Mouse (Mus musculus): ENCODE data around the gene Arhgef2. TPM values are rescaled to one million over a fixed set of nuclear protein-coding genes. Genes with fewer than 3 reads are reported as not detected.

The Arhgef2 gene
- polyA plus RNA-seq, 1 experiment from 2014 or later, result 134 TPM

GRCm38 (mm10) chr3:88578498-88579424, 27.0 kb upstream of the Arhgef2 start:
- ATAC-seq (ENCODE audit: low FRiP score, low TSS enrichment) (no peak), DNase-seq (no peak)
- 49% methylated on average over 8 of the region's 8 CpGs for WGBS
- no peaks in the 10 kb centered on the region for H3K9me3 ChIP-seq (ENCODE audit: control insufficient read depth, low read length)
- H3K4me3 ChIP-seq (replicated peaks; ENCODE audit: low read depth, low read length), result peak overlapping the region; percentile 83
- H3K4me1 ChIP-seq (ENCODE audit: control insufficient read depth, insufficient read depth, low read length), result peaks cover 6% of the 10 kb centered on the region; the same call in 1 of the 2 replicates
- H3K27ac ChIP-seq (replicated peaks; ENCODE audit: low read depth, low read length), result no peak overlapping the region
- H3K36me3 ChIP-seq (ENCODE audit: control insufficient read depth, insufficient read depth, low read length), result peaks cover 25% of the 10 kb centered on the region
- H3K9ac ChIP-seq (replicated peaks; ENCODE audit: low read length), result no peak overlapping the region
- no peaks in the 10 kb centered on the region for H3K27me3 ChIP-seq (ENCODE audit: control insufficient read depth, insufficient read depth, low read length)
- peak overlapping the region; percentile 91 for H3K4me2 ChIP-seq (ENCODE audit: low read length)

- no peak overlapping the region; the same call in 1 of the 2 replicates for H3K27ac ChIP-seq (replicated peaks; ENCODE audit: low read depth, low read length)
- peak overlapping the region; percentile 83 for H3K4me3 ChIP-seq (replicated peaks; ENCODE audit: low read depth, low read length)
These were observed 26.2 kb upstream of the Arhgef2 start for GRCm38 (mm10) chr3:88579454-88580117.

GRCm38 (mm10) chr3:88585769-88586168, 20.0 kb upstream of the Arhgef2 start:
- DNase-seq, result no peak
- Histone ChIP-seq H3K4me3 (replicated peaks; ENCODE audit: low read depth, low read length) (no peak overlapping the region), H3K27ac (replicated peaks; ENCODE audit: low read depth, low read length) (no peak overlapping the region), H3K4me2 (ENCODE audit: low read length) (no peak overlapping the region), H3K36me3 (ENCODE audit: control insufficient read depth, insufficient read depth, low read length) (peaks cover 66% of the 10 kb centered on the region), H3K9me3 (ENCODE audit: control insufficient read depth, low read length) (no peaks in the 10 kb centered on the region), H3K4me1 (ENCODE audit: control insufficient read depth, insufficient read depth, low read length) (no peaks in the 10 kb centered on the region), H3K27me3 (ENCODE audit: control insufficient read depth, insufficient read depth, low read length) (no peaks in the 10 kb centered on the region), H3K9ac (replicated peaks; ENCODE audit: low read length) (no peak overlapping the region)
- WGBS, result 97% methylated on average over 6 of the region's 6 CpGs
- ATAC-seq (ENCODE audit: low FRiP score, low TSS enrichment), result no peak

More at GRCm38 (mm10) chr3:88579454-88580117, 26.2 kb upstream of the Arhgef2 start:
- peaks cover 29% of the 10 kb centered on the region for H3K36me3 ChIP-seq (ENCODE audit: control insufficient read depth, insufficient read depth, low read length)
- peaks cover 6% of the 10 kb centered on the region; the same call in 1 of the 2 replicates for H3K4me1 ChIP-seq (ENCODE audit: control insufficient read depth, insufficient read depth, low read length)
- H3K9me3 ChIP-seq (ENCODE audit: control insufficient read depth, low read length), result no peaks in the 10 kb centered on the region
- peak overlapping the region; percentile 84 for H3K9ac ChIP-seq (replicated peaks; ENCODE audit: low read length)
- ATAC-seq (ENCODE audit: low FRiP score, low TSS enrichment) (peak; percentile 78), DNase-seq (peak; percentile 90)
- H3K4me2 ChIP-seq (ENCODE audit: low read length), result peak overlapping the region; percentile 91
- WGBS, result under 1% methylated on average over 34 of the region's 34 CpGs
- H3K27me3 ChIP-seq (ENCODE audit: control insufficient read depth, insufficient read depth, low read length), result no peaks in the 10 kb centered on the region

- Histone ChIP-seq H3K27ac (replicated peaks; ENCODE audit: low read depth, low read length) (no peak overlapping the region), H3K4me1 (ENCODE audit: control insufficient read depth, insufficient read depth, low read length) (no peaks in the 10 kb centered on the region), H3K4me2 (ENCODE audit: low read length) (no peak overlapping the region), H3K9ac (replicated peaks; ENCODE audit: low read length) (no peak overlapping the region), H3K4me3 (replicated peaks; ENCODE audit: low read depth, low read length) (no peak overlapping the region), H3K27me3 (ENCODE audit: control insufficient read depth, insufficient read depth, low read length) (no peaks in the 10 kb centered on the region), H3K36me3 (ENCODE audit: control insufficient read depth, insufficient read depth, low read length) (peaks cover 62% of the 10 kb centered on the region), H3K9me3 (ENCODE audit: control insufficient read depth, low read length) (no peaks in the 10 kb centered on the region)
- ATAC-seq (ENCODE audit: low FRiP score, low TSS enrichment) (no peak), DNase-seq (no peak)
- 96% methylated on average over 5 of the region's 5 CpGs for WGBS
These were observed 19.1 kb upstream of the Arhgef2 start for GRCm38 (mm10) chr3:88586640-88587039.

- H3K4me1 ChIP-seq (ENCODE audit: control insufficient read depth, insufficient read depth, low read length), result no peaks in the 10 kb centered on the region
- 28% methylated on average over 5 of the region's 5 CpGs for WGBS
- ATAC-seq (ENCODE audit: low FRiP score, low TSS enrichment) (no peak), DNase-seq (no peak)
- H3K4me2 ChIP-seq (ENCODE audit: low read length), result no peak overlapping the region
- no peaks in the 10 kb centered on the region for H3K9me3 ChIP-seq (ENCODE audit: control insufficient read depth, low read length)
- H3K36me3 ChIP-seq (ENCODE audit: control insufficient read depth, insufficient read depth, low read length), result peaks cover 37% of the 10 kb centered on the region
- H3K4me3 ChIP-seq (replicated peaks; ENCODE audit: low read depth, low read length), result no peak overlapping the region
- H3K9ac ChIP-seq (replicated peaks; ENCODE audit: low read length), result no peak overlapping the region
- H3K27me3 ChIP-seq (ENCODE audit: control insufficient read depth, insufficient read depth, low read length), result no peaks in the 10 kb centered on the region
- H3K27ac ChIP-seq (replicated peaks; ENCODE audit: low read depth, low read length), result no peak overlapping the region
These were observed 15.5 kb upstream of the Arhgef2 start for GRCm38 (mm10) chr3:88590246-88590645.

- DNase-seq, result no peak
- WGBS, result 49% methylated on average over 3 of the region's 3 CpGs
- Histone ChIP-seq H3K9me3 (ENCODE audit: control insufficient read depth, low read length) (no peaks in the 10 kb centered on the region), H3K9ac (replicated peaks; ENCODE audit: low read length) (no peak overlapping the region), H3K4me2 (ENCODE audit: low read length) (no peak overlapping the region), H3K4me1 (ENCODE audit: control insufficient read depth, insufficient read depth, low read length) (no peaks in the 10 kb centered on the region), H3K27ac (replicated peaks; ENCODE audit: low read depth, low read length) (no peak overlapping the region), H3K4me3 (replicated peaks; ENCODE audit: low read depth, low read length) (no peak overlapping the region), H3K36me3 (ENCODE audit: control insufficient read depth, insufficient read depth, low read length) (peaks cover 32% of the 10 kb centered on the region), H3K27me3 (ENCODE audit: control insufficient read depth, insufficient read depth, low read length) (no peaks in the 10 kb centered on the region)
- ATAC-seq (ENCODE audit: low FRiP score, low TSS enrichment), result no peak
These were observed 14.7 kb upstream of the Arhgef2 start for GRCm38 (mm10) chr3:88591044-88591443.

- DNase-seq, result peak; percentile 90
- 31% methylated on average over 9 of the region's 9 CpGs for WGBS
These were observed 13.6 kb upstream of the Arhgef2 start for GRCm38 (mm10) chr3:88591950-88592731.

GRCm38 (mm10) chr3:88592942-88593576, 12.7 kb upstream of the Arhgef2 start:
- H3K4me3 ChIP-seq (replicated peaks; ENCODE audit: low read depth, low read length), result no peak overlapping the region
- no peaks in the 10 kb centered on the region for H3K27me3 ChIP-seq (ENCODE audit: control insufficient read depth, insufficient read depth, low read length)
- no peaks in the 10 kb centered on the region for H3K9me3 ChIP-seq (ENCODE audit: control insufficient read depth, low read length)
- no peak overlapping the region for H3K27ac ChIP-seq (replicated peaks; ENCODE audit: low read depth, low read length)
- DNase-seq, result no peak
- H3K9ac ChIP-seq (replicated peaks; ENCODE audit: low read length), result no peak overlapping the region
- peaks cover 12% of the 10 kb centered on the region for H3K36me3 ChIP-seq (ENCODE audit: control insufficient read depth, insufficient read depth, low read length)
- H3K4me1 ChIP-seq (ENCODE audit: control insufficient read depth, insufficient read depth, low read length), result no peaks in the 10 kb centered on the region
- 75% methylated on average over 10 of the region's 10 CpGs for WGBS
- H3K4me2 ChIP-seq (ENCODE audit: low read length), result no peak overlapping the region
- no peak for ATAC-seq (ENCODE audit: low FRiP score, low TSS enrichment)

More at GRCm38 (mm10) chr3:88591950-88592731, 13.6 kb upstream of the Arhgef2 start:
- Histone ChIP-seq H3K9ac (replicated peaks; ENCODE audit: low read length) (no peak overlapping the region), H3K4me1 (ENCODE audit: control insufficient read depth, insufficient read depth, low read length) (no peaks in the 10 kb centered on the region), H3K27me3 (ENCODE audit: control insufficient read depth, insufficient read depth, low read length) (no peaks in the 10 kb centered on the region), H3K36me3 (ENCODE audit: control insufficient read depth, insufficient read depth, low read length) (peaks cover 21% of the 10 kb centered on the region), H3K4me3 (replicated peaks; ENCODE audit: low read depth, low read length) (no peak overlapping the region), H3K9me3 (ENCODE audit: control insufficient read depth, low read length) (no peaks in the 10 kb centered on the region), H3K4me2 (ENCODE audit: low read length) (no peak overlapping the region), H3K27ac (replicated peaks; ENCODE audit: low read depth, low read length) (no peak overlapping the region)
- ATAC-seq (ENCODE audit: low FRiP score, low TSS enrichment), result no peak; the same call in 1 of the 2 replicates
